Mouse (Mus musculus) spleen, postnatal 14 days (tissue): ENCODE data around the gene Hoxa3.
A peak's percentile ranks its signal among the peaks of the same experiment; 100 is the strongest.

Experiments used
- DNase-seq, 2 experiments: peaks; one replicate each; pipeline ENCODE4 v3.0.0; 2021 to 2022; ENCODE audit warnings: low spot score in 2 of 2

Gene Hoxa3

GRCm38 (mm10) chr6:52232568-52232965 is 19.4 kb upstream of the Hoxa3 start:
- no peak for DNase-seq

- no peak for DNase-seq
These were observed 18.9 kb upstream of the Hoxa3 start for GRCm38 (mm10) chr6:52231885-52232567.

GRCm38 (mm10) chr6:52230516-52231165 is 17.5 kb upstream of the Hoxa3 start, which contains the start of gene Hoxa9:
Gene Hoxa9 (minus strand): TSS chr6:52231089.
- DNase-seq = no peak

- no peak for DNase-seq
These were observed 16.7 kb upstream of the Hoxa3 start for GRCm38 (mm10) chr6:52229558-52230416.

GRCm38 (mm10) chr6:52228475-52229465 is 15.6 kb upstream of the Hoxa3 start:
- DNase-seq = no peak

GRCm38 (mm10) chr6:52227470-52228222 is 14.5 kb upstream of the Hoxa3 start:
- no peak for DNase-seq

- DNase-seq = no peak
These were observed 13.6 kb upstream of the Hoxa3 start for GRCm38 (mm10) chr6:52226569-52227257.

GRCm38 (mm10) chr6:52225612-52226568 is 12.8 kb upstream of the Hoxa3 start:
- DNase-seq = no peak

GRCm38 (mm10) chr6:52224895-52225611 is 11.9 kb upstream of the Hoxa3 start:
- no peak for DNase-seq

GRCm38 (mm10) chr6:52223939-52224760 is 11.0 kb upstream of the Hoxa3 start:
- no peak for DNase-seq

- DNase-seq = no peak
These were observed 9.6 kb upstream of the Hoxa3 start for GRCm38 (mm10) chr6:52222729-52223128.

GRCm38 (mm10) chr6:52221993-52222685 is 9.0 kb upstream of the Hoxa3 start:
- DNase-seq = no peak

GRCm38 (mm10) chr6:52221337-52221992 is 8.3 kb upstream of the Hoxa3 start, which contains the start of gene Hoxa7:
Gene Hoxa7 (minus strand): TSS chr6:52221854.
- peak; percentile 59 to 76 for DNase-seq

GRCm38 (mm10) chr6:52220865-52221310 is 7.8 kb upstream of the Hoxa3 start:
- DNase-seq = no peak

- DNase-seq = no peak
These were observed 7.1 kb upstream of the Hoxa3 start for GRCm38 (mm10) chr6:52220003-52220864.
